Mouse (Mus musculus) c-Kit-positive CD71-negative TER-119-negative erythroid progenitor cells, embryonic 14.5 days (primary cell): ENCODE measurements around the gene Rpl26.

Experiments
- DNase-seq: peaks from one replicate; pipeline ENCODE4 v3.0.0-alpha.2; 2013; ENCODE audit warnings: low read depth

Gene Rpl26

DNA sequence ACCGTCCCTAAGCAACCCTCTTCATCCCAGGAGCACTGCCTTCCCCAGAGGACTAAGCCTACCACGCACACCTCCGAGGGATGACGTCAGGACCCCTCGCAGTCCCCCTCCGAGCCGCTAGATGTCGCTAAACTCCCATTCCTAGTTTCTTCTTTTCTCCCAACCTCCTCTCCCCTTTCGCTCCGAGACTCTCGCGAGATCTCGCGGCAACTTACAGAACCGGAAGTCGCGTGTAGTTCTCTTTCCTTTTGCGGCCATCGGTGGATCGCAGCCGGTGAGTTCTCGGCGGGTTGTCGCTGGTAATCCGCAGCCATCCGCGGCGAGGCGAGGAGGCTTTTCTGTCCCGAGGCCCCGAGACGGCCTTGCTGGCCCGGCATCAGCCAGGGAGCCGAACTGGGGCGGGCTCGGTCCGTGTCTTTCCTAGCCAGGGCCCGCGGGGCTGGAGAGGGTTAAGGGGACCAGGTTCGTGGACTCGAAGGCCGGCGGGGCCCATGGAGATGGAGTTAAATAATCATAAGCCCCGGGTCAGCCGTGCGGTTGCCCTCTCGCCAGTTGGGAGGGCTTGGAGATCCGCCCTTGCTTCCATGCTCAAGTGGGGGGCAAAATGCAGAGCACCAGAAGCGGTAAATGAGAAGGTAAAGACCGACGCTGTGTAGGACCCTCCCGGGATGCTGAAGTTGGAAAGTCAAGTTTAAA lies at the start of gene Rpl26:
TSS of gene Rpl26 (plus strand) at position 233 of the 696 bp plus-strand sequence.
- peak; percentile 100 for DNase-seq

DNA sequence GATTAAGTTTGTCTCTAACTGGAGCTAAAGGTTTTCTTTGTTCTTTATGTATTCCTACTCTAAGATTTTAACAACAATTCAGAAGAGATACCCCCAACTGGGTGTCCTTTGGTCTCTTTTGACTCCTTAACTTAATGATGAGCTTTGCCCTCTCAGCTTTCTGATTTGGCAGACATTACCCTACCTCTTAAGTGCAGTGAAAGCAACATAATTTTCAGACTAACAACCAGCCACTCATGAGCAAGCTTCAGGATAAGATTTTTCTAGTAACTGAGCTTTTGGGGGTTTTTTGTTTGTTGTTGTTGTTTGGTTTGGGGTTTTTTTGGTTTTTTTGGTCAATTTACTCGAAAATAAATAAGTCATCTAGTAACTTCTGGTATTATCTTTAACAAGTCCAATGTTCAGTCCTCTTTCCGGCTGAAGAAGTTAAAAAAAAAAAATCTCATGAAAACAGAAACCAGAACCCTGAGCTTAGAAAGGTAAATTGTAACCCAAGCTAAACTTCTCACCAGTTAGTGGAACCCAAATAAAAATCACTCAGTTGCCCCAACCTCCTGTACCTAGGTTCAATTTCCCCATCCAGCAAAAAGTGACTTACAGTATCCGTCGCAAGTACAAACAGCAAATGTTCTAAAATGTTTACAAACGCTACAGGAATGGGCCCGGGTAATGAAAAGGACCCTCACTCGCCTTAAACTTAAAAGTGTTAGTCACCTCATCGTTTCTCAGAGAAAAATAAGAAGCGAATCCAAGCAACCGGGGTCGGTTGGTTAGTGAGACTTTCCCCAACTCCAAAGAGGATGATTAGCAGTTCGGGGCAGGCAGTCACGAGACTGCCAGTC lies 49.5 kb upstream of the Rpl26 start:
- no peak for DNase-seq

GRCm38 (mm10) chr11:68852486-68852901 lies 48.9 kb upstream of the Rpl26 start:
- no peak for DNase-seq

DNA sequence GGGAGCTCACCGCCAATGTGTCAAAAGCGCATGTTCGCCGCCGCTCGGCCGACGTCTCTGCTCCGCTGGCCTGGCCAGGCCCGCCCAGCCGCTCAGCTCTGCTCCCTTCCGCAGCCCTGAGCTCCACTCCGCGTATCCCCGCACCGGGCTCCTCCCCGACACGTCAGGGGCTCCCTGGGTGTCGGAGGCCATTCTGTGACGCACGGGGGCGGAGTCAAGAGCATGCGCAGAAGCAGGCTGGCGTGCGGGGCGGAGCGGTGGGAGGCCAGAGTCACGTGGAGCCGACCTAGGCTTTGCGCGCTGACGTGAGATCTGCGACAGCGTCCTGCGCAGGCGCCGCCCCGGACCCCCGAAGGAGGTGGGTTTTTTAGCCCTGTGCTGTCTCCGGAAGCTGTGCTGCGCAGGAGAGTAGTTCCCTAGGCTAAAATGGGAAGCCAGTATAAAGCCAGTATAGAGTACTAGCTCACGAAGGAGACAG lies 48.4 kb upstream of the Rpl26 start:
- DNase-seq, result peak; percentile 99

- DNase-seq, result peak; percentile 70
Measured at GRCm38 (mm10) chr11:68853611-68854401, 47.6 kb upstream of the Rpl26 start.

GRCm38 (mm10) chr11:68854621-68855020 lies 46.8 kb upstream of the Rpl26 start:
- no peak for DNase-seq

DNA sequence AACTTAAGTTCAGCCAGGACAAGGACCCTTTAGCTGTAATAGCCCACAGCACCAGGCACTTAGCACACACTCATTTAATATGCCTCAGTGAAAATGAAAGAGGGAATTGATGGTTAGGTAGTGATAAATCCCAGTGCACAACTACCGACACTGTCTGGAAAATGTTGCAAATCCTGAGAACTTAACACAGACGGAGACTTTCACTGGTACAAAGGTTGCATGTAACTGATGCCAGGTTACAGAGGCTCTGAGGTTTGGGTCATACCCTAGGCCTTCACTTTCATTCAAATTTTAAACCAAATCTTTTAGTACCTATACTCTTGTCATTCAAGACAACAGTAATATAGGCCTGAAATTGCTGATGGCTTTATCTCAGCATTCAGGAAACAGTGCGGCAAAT lies 44.1 kb upstream of the Rpl26 start:
- DNase-seq, result no peak

DNA sequence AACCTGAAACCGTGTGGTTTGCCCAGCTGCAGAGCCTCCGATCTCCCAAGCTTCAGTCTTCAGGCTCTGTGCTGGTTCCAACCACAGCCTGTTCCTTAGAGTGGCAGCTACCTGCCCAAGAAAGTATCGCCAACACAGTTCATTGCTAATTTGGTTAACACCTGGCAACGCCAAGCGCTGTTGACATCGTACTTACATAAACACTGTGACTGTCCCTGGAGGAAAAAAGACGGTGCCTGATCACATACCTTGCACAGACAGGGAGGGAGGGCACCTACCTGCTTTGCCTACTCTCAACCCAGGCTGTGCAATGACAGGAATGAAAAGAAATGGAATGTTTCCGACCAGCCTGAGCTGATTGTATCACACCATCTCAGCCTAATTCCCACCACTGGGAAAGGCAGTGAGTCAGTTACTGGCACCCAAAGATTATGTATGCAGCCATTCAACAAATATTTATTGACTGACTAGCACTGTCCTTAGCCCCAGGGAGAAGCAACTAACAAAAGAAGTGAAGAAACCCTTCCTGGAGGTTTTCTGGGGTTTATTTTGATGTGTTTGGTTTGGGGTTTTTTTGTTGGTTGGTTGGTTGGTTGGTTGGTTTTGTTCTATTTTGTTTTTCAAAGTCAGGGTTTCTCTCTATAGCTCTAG lies 41.3 kb upstream of the Rpl26 start:
- no peak for DNase-seq

GRCm38 (mm10) chr11:68862260-68862659 lies 39.1 kb upstream of the Rpl26 start:
- DNase-seq, result no peak

DNA sequence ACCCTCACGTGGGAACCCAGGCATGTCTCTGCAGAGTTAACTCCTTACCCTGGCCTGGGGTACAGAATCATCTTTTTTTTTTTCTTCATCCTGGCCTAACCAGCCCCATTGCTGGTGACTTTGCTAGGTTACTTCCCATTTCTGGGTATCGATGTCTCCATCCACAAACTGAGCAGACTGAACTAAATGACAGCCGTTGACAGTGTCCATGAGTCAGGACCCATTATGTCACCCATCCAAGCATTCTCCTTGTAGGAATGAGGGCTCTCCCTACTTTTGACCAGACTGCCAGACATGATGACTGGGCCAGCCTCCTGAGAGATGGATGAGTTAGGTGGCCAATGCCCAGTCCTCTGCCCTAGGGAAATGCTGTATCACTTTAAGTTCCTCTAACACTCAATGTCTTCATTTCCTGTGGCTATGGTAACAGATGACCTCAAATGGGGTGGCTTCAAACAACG lies 37.7 kb upstream of the Rpl26 start:
- peak; percentile 48 for DNase-seq

DNA sequence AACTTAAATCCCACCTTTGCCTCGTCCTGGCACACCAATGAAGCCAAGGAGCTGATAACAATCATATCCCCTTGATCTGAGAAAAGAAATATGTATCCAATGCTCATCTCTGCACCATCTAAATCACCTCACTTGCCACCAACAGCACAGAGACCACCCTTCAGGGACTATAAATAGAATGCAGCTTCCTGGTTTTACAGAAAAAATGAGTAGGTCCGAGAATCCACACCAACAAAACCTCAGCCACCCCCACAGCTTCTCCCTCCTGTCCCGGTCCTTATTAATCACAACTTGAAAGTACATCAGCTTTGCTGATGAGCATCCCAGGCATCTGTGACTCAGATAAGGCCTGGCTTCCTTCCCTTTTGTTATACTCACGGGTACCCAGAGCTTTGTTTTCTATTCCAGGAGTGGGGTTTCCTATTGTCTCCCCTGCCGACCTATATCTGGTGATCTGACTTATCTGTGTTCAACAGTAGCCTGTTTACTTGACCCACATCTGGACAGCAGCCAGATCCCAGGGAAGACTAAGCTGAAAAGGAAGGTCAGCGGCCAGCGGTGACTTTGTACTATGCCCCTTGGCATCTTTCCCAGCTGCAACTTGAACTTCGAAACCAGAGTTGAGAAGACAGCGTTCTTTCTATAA lies 36.7 kb upstream of the Rpl26 start:
- no peak for DNase-seq

DNA sequence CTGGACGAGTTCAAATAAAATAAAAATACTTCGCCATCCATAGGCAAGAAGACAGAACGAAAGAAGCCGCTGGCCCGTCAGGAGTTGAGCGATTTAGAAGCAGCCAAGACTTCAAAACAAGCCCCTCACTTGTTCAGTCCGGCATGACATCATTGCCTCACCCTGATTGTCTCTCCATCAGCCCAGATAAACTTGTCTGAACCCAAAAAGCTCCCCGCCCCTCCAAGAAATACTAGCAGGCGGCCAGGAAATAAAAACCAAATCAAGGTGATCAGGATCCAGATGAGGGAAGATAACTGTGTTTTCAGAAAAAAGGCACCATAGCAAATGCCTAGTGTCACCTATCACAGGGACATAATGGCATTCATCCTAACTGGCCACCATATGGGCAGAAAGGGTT lies 30.1 kb upstream of the Rpl26 start:
- no peak for DNase-seq

DNA sequence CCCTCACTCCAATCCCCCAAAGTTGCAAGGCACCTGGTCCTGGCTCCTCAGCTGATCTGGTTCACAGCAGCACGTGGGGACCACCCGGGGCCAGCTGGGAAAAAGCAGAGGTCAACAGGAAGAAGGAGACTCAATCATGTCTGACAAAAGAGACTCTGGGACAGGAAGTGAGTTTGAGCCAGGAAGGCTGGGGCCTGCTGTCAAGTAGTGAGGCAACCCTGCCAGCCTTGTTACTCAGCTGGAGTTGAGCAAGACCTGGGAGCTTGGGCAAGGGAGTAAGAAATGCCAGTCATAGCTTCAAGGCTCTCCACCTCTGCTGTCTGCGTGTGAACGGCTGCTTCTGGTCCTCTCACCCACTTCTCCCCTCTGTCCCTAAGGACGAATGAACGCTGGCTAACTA lies 29.6 kb upstream of the Rpl26 start, which contains the start of gene Ndel1:
TSS of gene Ndel1 (minus strand) at position 111 of the 400 bp plus-strand sequence.
- DNase-seq, result peak; percentile 49

DNA sequence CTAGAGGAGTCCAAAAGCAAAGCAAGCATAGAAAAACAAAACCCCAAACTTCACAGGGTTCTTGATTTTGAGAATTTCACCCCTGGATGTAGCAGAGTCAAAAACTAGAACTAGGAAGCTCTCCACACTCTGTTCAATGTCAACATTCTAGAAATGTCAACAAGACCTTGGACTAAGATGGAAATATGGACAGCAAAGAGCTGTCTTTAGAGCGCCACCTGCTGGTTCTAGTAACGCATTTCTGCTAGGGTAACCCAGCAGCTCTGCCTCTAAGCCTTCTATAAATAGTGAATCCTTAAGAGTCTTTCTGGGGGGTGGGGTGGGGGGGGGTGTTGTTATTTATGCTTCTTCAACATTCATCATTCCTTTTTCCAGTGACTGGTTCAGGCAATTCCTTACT lies 26.5 kb upstream of the Rpl26 start:
- peak; percentile 64 for DNase-seq

- no peak for DNase-seq
Measured at GRCm38 (mm10) chr11:68878811-68879210, 22.6 kb upstream of the Rpl26 start.

GRCm38 (mm10) chr11:68882107-68882506 lies 19.3 kb upstream of the Rpl26 start:
- no peak for DNase-seq

DNA sequence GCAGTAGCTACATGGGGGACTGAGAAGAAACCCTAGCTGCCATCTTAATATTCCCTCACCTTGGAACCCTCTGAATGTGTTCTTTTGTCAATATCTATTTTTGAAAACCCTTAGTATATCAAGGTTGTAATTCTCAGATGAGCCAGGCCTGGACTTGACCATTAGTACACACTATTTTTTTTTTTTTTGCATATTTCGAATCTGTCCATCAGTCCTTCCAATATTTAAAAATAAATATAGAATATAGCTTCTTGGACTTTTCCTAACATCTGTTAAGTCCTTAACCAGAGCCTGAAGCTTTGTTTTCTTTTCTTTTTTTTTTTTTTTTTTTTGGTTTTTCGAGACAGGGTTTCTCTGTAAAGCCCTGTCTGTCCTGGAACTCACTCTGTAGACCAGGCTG lies 17.5 kb upstream of the Rpl26 start:
- no peak for DNase-seq

- no peak for DNase-seq
Measured at GRCm38 (mm10) chr11:68884368-68884767, 17.0 kb upstream of the Rpl26 start.

GRCm38 (mm10) chr11:68886091-68886490 lies 15.3 kb upstream of the Rpl26 start:
- no peak for DNase-seq

DNA sequence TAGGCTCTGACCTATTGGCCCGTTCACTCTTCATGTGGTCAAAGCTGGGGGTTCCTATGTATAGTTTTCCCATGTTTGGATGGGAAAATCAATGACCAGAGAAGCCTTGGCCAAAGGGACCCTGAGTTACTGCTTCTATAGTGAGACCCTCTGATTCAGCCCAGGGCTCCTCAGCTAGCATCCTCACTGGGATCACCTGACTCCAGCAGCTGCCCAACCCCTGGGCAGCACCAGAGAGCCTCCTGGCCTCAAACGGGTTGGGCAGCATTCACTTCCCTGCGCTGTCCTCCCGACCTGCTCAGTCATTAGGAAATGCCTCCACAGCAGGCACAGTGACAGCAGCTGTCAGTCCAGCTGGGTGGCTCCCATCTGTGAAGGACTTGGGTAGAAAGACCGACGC lies 13.1 kb upstream of the Rpl26 start, which contains the start of gene Rnf222:
TSS of gene Rnf222 (plus strand) at position 301 of the 400 bp plus-strand sequence.
- no peak for DNase-seq

GRCm38 (mm10) chr11:68888653-68889052 lies 12.7 kb upstream of the Rpl26 start:
- DNase-seq, result no peak
